Mouse (Mus musculus) thymus, postnatal 10 days (tissue): ENCODE measurements around the gene Utp14b.

Experiments
- DNase-seq, 2 experiments: peaks; one replicate each; pipeline ENCODE4 v3.0.0; 2021; ENCODE audit warnings: low spot score in 2 of 2

Utp14b gene

DNA sequence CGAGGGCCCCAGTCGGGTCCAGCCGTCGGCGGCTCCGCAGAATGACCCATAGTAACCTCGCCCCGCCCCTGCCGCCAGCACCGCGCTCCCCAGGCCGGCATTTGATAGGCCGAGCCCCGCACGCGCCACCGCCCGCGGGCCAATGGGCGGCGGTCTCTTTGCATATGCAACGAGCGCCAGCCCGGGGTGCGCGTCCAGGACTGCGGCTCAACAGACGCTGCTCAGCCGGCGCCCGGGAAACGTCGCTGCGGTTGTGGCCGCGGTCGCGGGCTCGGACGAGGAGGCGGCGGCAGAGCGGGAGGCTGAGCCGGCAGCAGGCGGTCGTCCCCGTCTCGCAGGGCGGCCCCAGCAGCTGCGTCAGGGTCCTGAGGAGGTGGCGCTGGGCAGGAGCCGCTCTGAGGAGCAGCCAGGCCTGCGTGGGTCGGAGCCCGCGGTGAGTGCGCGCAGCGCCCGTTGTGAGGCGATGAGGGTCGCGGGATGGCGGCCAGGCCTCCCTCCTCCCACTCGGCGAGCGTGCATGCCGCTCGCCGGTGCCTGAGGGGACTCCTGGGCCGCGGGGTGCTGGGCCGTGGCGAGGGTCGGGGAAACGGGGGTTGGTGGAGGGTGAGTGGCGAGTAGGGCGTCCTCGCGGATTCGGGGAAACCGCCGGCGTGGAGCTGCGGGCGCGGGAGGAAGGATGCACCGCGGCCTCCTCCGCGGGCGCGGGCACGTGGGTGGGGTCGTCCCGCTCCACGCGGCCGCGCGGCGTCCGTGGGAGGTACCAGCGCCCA, at the start of gene Utp14b, which contains the start of gene Acsl3:
Gene Utp14b (plus strand): TSS at position 368 of the 770 bp plus-strand sequence.
Gene Acsl3 (plus strand): TSS at position 155 of the 770 bp plus-strand sequence.
- DNase-seq, result peak; percentile 92

DNA sequence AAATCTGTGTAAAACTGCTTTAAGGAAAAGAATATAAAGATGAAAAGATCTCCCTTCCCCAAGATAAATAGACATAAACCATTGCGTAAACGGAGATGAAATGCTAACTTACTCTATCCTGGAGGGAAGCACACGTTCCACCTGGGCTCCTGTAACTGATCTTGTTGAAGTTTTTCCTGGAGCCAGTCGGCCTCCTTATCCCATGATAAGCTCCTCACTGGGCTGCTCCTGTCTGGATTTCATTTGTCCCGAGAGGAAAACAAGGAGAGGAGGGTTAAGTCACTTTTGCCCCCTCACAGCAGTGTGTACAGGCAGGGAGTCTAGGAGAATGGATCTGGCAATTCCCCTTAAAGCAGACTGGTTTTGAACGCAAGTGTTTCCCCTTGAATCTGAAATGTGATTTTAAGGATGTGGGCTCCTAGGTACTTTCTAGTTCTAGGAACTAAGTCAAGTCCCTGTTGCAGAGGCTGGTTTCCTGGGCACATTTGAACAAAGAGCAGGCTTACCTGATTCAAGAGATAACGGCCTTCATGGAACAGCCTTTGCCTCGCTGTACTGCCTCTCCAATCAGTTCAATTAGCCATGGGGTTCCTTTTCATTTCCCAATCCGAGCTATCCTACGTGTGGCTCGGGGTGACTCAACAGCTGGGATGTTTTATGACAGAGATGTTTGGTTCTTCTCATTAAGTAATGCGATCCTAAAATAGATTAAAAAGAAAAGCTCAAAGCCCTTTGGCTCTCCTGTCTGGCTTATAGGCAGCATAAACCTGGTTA, 48.5 kb upstream of the Utp14b start:
- no peak for DNase-seq

DNA sequence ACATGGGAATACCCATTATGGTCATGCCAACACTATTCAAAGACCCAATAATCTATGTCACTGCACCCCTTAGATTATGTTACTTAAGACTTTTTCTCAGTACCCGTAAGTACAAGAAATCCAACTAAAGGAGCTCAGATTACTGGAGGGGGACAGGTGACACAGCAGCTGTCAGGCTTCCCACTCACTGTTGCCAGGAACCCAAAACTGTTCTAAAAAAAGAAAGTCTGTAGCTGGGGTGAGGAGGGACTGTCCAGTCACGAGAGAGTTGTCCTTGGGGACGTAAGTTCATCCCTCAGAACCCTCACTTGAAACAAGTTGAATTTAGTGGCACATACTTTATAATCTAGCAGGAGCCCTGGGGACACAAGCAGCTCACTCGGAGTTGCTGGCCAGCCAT, 46.8 kb upstream of the Utp14b start:
- no peak for DNase-seq

DNA sequence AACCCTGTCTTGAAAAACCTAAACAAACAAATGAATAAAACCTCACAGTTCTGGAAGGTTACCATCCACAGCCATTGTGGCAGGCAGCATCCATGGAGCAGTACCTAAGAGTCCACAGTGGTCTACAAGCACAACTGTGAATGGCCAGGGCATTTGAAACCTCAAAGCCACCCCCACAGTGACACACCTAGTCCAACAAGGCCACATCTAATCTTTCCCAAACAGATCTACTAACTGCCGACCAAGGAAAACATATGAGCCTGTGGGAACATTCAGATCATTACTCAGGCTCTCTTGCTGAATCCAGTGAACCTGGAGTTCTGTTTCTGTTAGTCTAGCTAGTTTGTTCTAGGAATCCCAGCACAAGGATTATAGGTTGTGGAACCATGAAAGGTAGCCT, 44.9 kb upstream of the Utp14b start:
- no peak for DNase-seq

DNA sequence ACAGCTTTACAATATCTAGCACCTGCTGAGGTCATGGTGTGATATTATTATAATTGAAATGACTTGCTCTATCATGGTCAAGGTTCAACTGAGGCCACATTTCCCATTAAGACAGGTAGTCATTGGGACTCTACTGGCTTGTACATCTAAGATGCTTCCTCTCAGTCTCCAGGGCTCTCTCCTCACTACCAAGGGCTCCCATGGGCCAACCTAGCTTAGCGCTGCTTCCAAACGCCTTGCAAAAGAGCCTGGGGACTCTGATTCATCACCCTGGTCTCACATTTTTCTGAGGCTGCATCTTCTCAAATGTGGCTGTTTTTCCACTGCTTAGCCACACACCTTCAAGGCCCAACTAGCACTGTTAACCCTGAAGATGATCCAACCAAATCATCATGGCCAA, 33.5 kb upstream of the Utp14b start:
- no peak for DNase-seq

DNA sequence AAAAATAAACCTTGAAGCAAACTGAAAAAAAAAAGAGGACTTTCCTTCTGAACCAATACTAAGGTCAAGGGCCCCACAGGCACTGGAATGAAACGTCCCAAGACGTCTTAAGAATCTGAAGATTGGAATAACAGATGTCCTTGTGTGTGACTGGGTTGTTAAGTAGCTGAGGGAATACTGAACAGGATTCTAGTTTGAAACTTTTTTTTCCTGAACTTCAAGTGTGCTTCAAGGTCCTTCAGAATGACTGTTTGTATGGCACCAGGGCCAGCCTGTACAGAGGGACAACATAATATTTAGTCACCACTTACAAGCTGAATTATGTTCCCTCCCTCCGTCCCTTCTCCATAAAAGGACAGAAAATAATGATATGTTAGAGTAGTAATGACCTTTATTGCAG, 23.4 kb upstream of the Utp14b start:
- no peak for DNase-seq

DNA sequence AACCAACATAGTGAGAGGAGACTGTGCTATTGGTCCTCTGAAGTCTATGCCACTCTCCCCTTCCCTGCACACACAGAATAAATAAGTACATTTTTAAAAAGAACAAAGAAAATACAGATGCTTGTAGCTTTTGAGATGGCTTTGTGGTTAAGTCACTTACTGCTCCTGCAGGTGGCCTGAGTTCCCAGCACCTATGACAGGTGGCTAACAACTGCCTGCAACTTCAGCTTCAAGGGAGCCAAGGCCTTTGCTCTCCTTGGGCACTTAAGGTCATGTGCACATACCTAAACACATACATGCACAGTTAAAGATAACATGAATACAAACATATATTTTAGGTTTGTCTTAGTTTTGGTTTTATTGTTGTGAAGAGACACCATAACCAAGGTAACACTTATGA, 17.0 kb upstream of the Utp14b start:
- DNase-seq, result peak; percentile 25 to 27

DNA sequence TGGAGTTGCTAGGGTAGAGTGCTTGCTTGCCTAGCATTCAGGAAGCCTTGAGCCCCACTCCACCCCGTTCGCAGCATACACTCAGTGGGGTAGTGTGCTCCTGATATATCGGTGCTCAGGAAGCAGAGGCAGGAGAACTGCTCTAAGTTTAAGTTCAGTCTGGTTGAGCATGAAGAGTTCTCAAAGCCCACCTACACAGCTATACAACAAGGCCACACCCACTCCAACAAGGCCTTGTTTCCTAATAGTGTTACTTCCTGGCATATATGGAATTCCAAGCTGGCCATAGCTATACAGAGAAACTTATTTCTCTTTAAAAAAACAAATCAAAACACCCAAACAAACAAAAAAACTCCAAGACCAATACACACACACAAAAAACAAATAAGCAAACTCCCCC, 16.0 kb upstream of the Utp14b start:
- DNase-seq, result no peak

DNA sequence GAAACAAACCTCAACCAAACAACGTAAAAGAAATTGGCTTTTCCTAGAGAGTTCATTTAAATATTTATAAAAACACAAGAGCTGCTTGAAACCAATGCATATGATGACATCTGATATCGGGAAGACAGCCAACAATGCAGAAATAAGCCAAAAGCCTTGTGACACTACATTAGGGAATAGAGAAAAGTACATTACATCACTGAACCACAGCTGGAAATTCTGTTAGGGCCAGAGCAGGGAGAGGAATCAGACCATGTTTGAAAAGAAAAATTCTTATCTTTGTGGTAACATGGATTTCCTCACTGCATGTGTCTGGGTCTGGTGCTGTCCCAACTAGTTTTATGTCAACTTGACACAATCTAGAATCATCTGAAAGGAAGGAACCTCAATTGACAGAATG, 15.6 kb upstream of the Utp14b start:
- no peak for DNase-seq

DNA sequence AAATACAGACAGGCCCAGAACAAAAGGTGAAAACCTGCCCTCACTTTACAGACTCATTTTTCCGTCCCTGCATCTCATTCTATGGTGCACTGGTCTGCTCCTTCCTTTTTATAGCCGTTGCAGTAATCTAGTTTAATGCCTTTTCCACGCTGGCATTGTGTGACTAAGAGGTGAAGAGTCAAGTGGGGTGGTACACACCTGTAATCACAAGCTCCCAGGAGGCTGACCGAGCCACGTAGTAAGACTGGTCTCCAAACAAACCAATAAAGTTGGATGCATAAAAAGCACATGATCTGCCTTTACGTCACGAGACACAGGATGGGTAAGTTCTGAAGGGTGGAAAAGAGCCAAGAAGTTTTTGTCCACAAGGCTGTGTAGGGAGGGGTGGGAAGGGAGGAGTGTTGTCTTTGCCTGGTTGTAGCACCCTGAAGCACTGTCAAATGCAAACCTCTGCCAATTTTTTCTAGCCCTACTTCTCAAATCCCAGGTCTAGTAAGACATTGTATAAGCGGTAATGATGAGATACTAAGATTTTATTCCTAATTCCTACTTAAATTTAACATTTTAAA, 10.4 kb upstream of the Utp14b start:
- DNase-seq, result no peak

DNA sequence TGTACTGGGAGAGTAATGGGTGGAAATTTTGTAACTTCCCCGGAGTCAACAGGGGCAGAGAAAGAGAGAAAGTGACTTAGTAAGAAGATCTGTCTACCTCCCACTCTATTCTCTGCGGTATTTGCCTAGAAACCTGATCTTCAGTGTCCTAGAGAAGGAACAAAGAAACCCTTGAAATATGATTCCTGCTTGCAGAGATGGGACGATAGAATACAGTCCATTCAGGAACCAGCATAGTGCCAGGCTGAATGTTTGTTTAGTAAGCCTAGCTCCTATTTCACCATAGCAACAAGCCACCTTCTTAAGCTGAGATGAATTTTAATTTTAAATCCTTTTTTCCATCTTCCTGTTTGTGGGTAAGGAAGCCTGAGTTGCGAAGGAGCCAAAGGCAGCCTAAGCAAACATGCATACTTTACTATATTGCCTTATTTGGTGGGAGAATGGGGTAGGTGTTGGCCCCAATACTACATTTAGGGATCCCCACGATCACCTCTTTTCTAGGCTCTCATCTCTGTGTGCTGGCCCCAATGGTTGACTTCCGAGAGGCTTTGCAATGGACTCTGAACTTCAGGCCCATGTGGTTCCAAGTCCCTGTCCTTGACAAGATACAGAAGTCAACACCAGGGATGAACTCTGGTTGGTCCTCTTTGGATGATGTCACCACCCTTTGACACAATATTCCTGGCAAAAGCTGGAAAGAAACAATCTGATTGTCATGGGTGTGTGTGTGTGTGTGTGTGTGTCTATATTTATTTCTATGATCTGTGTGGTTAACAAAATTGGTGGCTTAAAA, 8.4 kb upstream of the Utp14b start:
- no peak for DNase-seq

DNA sequence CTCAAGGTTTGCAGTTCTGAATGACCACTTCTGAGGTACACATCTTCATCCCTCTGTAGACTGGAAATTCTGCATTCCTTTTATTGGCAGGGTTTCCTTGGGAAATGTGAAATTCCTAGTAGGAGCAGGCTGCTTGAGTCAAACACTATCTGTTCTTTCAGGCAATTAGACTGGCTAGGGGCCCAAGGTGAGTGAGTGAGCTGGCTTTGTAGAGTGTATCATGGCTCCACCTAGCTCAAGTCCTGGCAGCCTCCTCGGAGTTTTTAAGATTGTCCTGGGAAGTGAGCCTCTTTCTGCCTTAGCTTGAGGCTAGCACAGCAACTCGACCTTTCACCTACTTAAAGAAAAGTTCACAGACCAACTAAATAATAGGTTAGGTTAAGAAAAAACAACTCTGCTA, 1.4 kb upstream of the Utp14b start:
- no peak for DNase-seq

DNA sequence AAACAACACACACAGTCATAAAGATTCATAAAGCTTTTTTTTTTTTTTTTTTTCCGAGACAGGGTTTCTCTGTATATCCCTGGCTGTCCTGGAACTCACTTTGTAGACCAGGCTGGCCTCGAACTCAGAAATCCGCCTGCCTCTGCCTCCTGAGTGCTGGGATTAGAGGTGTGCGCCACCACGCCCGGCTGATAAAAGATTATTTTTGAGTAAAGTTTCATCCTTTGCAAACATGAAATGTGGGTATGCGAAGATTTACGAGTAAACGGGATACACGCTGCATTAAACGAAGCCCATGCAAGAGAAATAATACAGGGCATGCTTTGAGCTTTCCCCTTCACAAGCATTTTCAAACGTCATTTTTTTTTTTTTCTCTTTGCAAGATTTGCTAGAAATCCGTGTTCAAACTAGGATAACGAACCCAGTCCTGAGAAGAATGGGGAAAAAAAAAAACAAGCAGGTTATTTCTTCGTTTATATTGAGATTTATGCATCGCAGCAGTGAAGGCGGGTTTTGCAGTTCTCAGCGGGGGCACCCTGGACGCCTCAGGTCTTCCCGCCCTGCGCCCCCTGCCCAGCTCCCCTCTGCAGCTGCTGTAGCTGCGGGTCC, 713 bp upstream of the Utp14b start:
- no peak for DNase-seq

DNA sequence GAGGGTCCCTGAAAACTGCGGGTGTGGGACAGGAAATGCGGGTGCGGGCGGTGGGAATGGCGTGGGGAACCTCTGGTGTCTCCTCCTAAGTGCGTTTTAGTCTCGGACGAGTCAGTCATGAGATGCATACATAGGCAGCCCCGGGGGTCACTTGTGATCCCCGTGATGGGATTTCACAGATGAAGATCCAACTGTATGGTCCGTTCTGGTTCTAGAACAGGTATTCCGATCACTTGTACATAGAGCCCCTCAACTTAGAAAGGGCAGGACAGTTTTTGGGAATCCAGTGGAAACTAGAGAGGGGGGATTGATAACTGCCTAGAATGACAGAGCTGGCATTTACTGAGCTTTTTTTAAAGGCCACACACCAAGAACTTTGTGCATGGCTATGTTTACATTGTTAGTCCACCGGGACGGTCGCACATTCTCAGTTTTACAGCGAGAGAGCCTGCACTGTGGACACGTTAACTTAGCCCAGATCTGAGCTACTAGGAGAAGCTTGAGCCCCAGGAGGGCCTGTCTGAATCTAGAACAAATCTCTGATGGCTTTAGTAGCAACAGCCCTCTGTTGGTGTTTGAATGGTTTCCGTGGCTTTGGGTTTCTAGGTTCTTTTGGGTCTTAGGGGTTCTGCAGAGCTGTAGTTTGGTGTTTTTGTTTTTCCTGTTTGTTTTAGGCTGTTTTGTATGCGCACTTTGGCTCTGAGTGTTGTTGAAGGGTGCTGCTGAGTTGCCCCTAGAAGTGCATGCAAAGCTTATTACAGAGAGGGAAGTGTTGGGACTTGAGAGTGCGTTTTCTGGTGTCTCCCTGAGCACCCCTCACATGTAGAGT, 817 bp downstream of the Utp14b start:
- no peak for DNase-seq

DNA sequence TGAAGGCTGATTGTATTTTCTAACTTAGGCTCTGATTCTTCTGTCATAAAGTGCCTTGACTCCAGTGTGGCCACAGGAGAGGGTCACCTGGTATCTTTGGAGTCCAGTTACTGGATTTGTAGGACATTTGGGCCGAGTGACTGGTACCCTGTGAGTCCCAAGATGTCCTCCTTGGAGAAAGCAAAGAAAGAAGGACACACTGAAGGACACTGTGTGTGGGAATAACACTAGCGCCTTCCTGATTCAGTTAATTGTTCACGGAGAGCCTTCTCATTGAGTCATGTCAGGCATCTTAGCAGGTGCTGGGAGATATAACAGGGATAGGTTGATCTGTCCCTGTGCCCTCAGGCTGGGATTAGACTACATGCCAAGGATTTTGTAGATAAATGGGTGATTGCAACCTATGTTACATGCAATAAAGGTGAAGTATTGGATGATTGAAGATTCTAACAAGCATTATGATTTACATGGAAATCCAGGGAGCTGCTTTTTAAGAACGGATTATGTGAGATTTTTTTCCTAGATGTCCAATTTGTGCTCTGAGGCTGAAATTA, 1.5 kb downstream of the Utp14b start:
- no peak for DNase-seq

DNA sequence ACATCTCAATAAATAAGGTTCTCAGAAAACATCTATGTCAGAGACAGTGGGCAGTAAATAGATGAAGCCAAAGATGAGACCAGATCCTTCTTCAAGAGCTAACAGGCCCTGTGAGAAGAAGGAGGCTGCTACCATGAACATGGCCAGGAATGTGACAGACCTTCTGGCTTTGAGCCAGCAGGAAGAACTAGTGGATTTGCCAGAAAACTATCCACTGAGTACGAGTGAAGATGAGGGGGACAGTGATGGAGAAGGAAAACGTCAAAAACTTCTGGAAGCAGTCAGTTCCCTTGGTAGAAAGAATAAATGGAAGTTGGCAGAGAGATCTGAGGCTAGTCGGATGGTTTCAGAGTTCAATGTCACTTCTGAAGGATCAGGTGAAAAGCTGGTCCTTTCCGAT, 6.5 kb downstream of the Utp14b start:
- DNase-seq, result no peak

DNA sequence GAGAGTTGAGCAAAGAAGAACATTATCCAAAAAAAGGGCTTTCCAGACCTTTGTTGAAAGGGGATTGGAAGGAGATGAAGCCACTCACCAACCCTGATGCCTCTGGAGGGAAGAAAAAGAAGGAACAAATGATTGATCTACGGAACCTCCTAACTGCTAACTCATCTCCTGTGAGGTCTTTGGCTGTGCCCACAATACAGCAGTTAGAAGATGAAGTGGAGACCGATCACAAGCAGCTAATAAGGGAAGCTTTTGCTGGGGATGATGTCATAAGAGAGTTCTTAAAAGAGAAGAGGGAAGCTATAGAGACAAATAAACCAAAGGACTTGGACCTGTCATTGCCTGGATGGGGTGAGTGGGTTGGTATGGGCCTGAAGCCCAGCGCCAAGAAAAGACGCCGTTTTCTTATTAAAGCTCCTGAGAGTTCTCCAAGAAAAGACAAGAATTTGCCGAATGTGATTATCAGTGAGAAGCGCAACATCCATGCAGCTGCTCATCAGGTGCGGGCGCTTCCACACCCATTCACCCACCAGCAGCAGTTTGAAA, 8.2 kb downstream of the Utp14b start:
- DNase-seq, result no peak

DNA sequence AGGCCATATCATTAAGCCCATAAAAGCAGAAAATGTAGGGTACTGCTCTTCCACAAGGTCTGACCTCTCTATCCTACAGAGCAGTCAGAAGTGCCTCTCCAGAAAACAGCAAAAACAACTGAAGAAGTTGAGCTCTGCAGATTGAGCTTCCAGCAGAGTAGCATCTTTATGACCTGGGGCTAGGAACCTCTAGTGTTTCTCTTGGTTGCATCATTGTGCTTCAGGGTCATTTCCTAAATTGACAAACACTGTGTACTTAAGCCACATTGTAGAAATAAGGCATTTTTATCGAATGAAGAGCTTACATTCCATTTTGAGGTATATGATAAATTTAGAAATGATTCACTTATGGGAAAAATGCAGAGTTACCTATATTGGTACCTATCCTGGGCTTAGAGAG, 8.7 kb downstream of the Utp14b start:
- no peak for DNase-seq

DNA sequence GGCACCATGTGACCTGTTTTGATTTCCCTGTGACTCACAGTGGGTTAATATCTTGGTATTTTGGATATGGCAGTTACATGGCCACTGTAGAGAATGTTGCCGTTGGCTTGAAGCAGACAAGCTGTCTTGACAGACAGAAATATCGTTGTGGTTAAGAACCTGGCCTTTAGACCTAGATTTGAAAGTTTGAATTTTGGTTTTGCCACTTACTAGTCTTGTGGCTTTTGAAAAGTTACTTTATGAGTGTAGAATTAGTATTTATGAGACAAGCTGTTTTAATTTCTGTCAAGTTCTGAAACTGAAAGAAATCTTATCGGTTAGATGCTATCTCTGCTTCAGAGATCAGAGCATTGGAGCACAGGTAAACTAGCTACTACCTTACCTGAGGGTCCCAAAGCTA, 24.5 kb downstream of the Utp14b start:
- DNase-seq, result no peak

DNA sequence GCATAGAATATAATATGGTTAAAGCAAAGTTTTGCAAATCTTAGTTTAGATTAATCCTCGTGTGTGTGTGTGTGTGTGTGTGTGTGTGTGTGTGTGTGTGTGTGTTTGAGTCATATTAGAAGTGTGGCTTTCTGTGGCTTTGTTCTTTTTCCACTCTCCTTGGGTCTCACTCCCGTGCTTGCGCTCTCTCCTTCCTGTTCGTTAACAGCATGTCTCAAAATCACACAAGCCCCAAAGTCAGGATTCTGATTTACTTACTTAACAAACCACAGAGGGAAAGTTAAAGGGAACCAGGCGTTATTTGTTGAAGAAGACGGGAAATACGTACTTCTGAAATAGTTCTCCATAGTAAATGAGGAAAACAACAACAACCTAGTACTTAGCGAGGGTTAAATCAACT, 26.3 kb downstream of the Utp14b start:
- DNase-seq, result no peak
